Mouse (Mus musculus): Measurements from ENCODE around the gene Eif1ad.
"Not testable (repeated sequence)": the region's sequence is repeated elsewhere in the genome, so short reads cannot be mapped to it uniquely, and the experiment has no call there.

The Eif1ad gene

GRCm38 (mm10) chr19:5383326-5383725 is 16.8 kb downstream of the Eif1ad start:
- no peak for DNase-seq

- DNase-seq, result no peak
These were observed 18.2 kb downstream of the Eif1ad start for GRCm38 (mm10) chr19:5384715-5385114.

- peak in 1 of 2 experiments; percentile 25 for DNase-seq
These were observed 21.5 kb downstream of the Eif1ad start for GRCm38 (mm10) chr19:5388011-5388441.

GRCm38 (mm10) chr19:5388588-5389242 is 22.2 kb downstream of the Eif1ad start, which contains the start of gene Sart1:
Sart1 (minus strand) TSS chr19:5388703.
- DNase-seq, result peak; percentile 96 to 97

- no peak for DNase-seq
These were observed 23.1 kb downstream of the Eif1ad start for GRCm38 (mm10) chr19:5389647-5390046.

DNA sequence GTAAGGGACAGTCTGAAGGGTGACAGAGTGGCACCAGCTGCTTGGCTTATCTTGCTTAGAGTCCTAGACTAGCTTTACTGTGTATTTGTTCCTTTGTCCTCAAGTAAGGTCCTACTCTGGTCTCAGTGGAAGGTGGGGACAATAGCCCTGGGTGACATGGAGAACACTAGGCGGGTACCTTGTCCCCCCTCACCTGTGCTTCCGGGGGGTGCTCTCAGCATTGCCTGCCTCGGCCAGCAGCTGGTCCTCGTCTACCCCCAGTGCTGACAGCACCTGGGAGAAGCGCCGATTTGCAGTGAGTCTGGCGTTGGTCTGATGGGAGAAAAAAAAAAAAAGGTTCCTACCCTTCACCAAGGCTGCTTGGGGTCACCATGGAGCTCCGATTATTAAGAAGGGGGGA is 23.9 kb downstream of the Eif1ad start:
- DNase-seq, result no peak

GRCm38 (mm10) chr19:5392892-5393291 is 26.4 kb downstream of the Eif1ad start:
- DNase-seq, result peak; percentile 64 to 73

DNA sequence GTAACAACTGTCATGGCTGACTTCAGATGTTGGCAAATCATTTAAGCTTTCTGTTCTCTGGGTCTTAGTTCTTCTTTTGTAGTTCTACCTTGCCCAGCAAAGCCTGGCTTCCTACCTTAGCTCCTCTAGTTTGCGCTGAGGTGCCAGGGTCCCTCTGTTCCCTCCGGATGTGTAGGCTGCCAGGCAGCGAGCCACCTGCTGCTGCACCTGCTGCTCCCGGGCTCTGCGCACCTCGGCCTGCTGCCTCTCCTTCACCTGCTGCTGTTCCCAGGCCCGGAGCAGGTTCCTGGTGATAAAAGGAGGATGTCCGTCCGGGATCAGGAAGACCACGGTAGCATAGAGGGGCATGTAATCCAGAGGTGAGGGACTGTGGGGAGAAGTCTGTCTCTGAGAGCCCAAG is 27.6 kb downstream of the Eif1ad start:
- DNase-seq, result peak; percentile 61 to 67

DNA sequence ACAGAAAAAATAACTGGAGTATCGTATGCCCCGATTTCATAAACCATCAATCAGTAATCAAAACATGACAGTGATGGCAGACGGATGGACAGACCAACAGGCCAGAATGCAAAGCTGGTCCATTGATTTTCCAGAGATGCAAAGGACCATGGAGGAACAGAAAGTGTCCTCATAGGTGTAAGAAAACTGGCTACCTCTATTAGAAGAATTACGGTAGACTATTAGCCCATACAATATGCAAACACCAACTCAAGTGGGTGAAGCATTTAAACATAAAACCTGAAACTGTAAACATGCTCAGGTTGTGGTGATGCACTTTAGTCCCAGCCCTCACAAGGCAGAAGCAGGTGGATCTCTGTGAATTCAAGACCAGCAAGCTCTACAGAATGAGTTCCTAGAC is 28.8 kb downstream of the Eif1ad start:
- DNase-seq, result no peak

DNA sequence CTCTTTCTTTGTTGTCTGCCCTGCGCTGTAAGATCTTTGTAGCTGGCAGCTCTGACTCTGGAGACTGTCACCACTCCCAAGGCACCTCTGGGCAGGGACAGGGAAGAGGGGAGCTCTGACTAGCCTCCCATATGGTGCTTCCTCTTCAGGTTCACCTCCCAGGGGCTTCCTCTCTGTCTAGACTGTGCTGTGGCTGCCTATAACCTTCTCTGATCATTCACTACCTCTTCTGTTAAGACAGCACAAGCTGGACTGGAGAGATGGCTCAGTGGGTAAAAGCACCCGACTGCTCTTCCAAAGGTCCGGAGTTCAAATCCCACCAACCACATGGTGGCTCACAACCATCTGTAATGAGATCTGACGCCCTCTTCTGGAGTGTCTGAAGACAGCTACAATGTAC is 34.5 kb downstream of the Eif1ad start:
- not testable (repeated sequence) for DNase-seq

- DNase-seq, result no peak
These were observed 35.8 kb downstream of the Eif1ad start, which contains the start of gene Tsga10ip for GRCm38 (mm10) chr19:5402293-5402692. Tsga10ip (minus strand) TSS chr19:5402526.

DNA sequence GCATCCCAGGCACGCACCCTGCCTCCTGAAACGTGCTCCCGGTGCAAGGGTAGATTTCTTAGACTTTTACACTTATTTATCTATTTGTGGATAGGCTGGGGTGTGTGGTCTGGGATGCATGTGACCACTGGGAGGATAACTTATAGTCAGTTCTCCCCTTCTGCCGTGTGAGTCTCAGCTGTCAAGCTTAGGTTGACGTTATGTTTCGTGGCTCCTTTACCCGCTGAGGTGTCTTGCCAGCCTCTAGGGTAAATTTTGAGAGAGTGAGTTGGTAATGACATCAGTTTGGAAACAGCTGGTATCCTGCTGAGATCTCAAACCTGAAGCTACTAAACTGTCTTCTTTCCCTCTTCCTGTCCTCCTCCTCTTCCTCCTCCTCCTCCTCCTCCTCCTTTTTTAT is 39.4 kb downstream of the Eif1ad start:
- DNase-seq, result no peak

- DNase-seq, result peak; percentile 59
These were observed 40.1 kb downstream of the Eif1ad start for GRCm38 (mm10) chr19:5406531-5407126.

- DNase-seq, result peak; percentile 73 to 75
These were observed 40.6 kb downstream of the Eif1ad start for GRCm38 (mm10) chr19:5407133-5407532.

DNA sequence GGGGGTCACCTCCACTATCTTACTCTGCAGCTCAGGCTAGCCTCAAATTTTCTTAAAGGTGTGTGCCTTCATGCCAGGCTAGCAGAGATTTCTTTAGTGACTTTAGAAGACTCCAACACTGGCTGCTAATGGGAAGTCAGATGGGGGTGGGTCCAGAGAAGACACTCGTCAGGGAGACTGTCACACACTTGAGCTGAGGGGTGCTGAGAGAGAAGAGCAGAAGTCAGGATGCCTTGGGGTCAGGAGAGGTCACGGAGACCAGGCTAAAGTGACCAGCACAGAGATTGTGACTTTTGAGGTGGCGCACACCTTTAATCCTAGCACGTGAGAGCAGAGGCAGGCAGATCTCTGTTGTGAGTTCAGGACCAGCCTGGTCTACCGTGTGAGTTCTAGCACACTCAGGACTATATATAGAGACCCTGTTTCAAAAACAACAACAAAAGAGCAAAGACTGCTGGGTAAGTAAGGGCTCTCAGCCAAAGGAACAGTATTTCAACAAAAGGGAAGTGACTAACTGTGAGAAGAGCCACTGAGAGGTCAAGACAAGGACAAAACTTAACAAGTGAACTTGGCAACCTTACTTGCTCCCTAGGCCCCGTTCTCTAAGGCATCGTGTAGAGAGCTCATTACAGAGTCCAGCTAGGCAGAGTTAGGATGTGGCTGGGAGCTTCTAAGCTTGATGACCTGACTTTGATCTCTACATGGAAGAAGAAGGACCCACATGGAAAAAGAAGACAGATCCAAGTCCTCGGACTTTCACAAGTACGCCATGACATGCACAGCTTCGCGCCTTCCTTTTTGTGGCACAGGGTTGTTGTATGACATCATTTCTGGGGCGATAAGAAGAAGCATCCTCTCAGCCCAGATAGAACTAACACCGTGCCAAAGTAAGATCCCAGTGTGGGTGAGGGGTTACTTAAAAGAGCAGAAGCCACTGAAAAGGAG is 41.8 kb downstream of the Eif1ad start:
- no peak for DNase-seq

DNA sequence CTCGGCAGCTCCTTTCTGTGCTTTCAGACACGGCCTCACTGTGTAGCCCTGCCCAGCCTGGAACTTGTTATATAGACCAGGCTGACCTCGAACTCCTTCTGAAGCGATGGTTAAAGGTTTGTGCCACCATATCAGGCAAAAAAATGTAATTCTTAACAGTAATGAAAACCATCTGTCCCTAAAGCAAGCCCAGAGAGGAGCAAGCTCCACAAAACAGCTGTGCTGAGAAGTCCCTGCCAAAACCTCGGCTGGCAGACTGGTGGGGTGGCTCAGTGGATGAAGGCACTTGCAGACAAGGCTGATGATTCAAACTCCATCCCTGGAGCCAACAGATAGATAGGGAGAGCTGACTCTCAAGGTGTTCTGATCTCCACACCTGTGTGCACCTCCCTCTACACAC is 42.5 kb downstream of the Eif1ad start:
- DNase-seq, result no peak

DNA sequence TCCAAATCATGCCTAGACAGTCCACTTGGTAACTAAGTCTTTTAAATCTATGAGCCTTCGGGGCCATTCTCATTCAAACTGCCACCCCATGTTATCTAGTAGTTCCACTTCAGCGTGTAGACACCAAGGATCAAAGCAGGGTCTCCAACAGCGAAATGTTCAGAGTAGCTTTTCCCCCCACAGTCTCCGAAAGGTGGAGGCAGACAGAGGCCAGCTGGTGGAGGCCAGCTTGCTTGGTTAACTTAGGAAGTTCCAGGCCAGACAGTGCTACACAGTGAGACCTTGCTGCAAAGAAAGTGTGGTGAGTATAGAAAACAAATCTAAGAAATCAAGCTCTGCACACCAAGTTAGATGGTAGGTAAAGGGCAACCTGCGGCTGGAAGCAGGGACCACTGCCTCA is 44.1 kb downstream of the Eif1ad start:
- DNase-seq, result no peak

DNA sequence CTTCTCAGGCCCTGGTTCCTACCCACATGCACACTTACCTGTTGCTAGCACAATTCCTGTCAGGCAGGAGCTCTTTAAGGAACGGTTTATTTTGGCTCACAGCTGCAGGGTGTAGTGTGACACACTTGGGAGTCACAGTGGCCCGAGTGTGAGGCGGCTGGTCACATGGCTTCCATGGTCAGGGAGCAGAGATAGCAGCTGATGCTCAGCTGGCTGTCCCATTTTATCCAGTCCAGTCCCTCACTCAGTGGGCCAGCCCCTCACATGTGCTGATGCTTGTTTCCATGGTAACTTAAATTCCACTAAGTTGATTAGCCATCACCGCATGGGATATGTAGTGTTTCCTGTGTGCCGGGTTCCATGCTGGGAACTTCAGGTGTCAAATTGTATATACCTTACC is 45.4 kb downstream of the Eif1ad start:
- no peak for DNase-seq

DNA sequence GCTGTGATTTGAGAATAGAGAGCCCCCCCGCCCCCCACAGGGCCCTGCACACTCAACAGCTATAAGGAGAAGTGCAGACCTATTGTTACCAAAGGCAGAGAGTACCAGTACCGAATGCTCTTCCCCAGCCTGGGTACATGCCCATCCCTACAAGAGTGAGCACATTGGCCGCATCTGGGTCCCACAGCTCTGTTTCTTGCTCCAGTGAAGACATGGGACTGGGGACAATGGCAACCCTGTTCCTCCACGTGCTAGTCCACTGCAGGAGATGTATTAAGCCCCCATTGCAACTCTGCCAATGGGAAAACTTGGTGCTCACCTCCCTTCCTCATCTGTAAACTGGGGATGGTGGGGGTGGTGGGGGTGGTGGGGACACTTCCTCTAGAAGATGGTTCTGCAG is 47.3 kb downstream of the Eif1ad start:
- DNase-seq, result no peak

GRCm38 (mm10) chr19:5414534-5414957 is 48.0 kb downstream of the Eif1ad start:
- no peak for DNase-seq

GRCm38 (mm10) chr19:5418750-5419466 is 52.4 kb downstream of the Eif1ad start:
- no peak for DNase-seq

GRCm38 (mm10) chr19:5419630-5420029 is 53.1 kb downstream of the Eif1ad start:
- DNase-seq, result no peak

DNA sequence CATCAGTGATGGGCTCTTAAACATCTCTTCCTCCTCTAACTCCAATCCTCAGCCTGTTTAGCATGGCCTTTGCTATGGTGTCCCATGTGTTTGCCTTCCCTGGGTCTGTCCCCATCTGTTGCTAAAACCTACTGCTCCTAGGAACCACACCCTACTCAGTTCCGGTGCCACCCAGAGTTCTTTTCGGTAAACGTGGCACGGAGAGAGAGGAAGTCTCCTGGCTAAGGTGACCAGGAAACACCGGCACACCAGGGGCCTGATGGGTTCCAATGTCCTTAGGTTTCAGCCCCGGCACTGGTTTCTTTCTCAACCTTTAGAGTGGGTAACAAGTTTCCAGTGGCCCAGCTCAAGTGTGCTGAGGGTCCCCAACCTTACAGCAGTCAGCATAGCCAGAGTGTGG is 54.0 kb downstream of the Eif1ad start:
- no peak for DNase-seq
